Mouse (Mus musculus): ENCODE results near the gene Acot4. TPM values are rescaled to one million over a fixed set of nuclear protein-coding genes. Genes with fewer than 3 reads are reported as not detected.
"Not testable (repeated sequence)": the region's sequence is repeated elsewhere in the genome, so short reads cannot be mapped to it uniquely, and the experiment has no call there.

Gene Acot4
- polyA plus RNA-seq, 1 experiment, result 0.72 TPM

DNA sequence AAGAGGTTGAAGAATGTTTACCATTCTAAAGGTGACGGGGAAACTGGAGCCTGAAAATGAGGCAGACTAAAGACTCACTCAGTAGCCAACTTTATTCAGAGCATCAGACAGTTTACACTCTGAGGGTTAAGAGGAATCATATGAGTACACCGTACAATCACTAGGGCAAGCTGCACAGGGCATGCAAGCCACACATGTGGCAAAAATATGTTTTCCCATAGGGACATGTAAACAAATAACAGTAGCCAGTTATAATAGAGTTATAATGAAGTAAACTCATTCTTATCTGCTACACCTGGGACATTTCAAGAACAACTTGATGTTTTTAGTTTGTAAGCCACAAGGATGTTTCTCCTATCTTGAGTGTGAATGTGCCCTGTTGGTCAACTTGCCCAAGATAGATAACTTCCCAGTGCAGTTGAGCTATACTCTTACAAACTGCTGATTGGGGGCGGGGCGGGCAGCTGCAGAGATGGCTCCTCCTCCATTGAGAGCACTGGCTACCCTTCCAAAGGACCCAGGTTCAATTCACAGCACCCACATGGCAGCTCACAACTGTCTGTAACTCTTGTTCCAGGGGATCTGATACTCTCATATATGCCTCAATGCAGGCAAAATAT, 39.3 kb downstream of the Acot4 start:
- DNase-seq (ENCODE audit: low spot score), result no peak

DNA sequence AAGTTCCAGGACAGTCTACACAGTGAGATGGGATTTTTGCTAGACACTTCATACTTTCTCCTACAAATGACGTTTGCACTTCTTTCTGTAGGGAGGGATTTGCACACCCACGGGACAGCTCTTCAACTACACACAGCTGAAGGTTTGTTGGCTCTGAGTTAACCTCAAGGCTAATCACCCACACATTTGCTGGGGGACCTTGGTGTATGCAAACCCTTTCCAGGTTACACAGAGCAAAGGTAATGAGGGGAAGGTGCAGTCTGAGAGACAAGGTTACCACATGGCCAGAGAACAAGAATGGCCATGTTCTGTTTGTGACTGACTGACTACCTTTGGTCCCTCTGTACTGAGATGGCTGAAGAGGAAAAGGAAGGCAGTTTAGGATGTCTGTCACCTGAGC, 45.7 kb downstream of the Acot4 start:
- DNase-seq (ENCODE audit: low spot score), result no peak

GRCm38 (mm10) chr12:84084581-84084980, 46.4 kb downstream of the Acot4 start:
- DNase-seq (ENCODE audit: low spot score), result no peak

DNA sequence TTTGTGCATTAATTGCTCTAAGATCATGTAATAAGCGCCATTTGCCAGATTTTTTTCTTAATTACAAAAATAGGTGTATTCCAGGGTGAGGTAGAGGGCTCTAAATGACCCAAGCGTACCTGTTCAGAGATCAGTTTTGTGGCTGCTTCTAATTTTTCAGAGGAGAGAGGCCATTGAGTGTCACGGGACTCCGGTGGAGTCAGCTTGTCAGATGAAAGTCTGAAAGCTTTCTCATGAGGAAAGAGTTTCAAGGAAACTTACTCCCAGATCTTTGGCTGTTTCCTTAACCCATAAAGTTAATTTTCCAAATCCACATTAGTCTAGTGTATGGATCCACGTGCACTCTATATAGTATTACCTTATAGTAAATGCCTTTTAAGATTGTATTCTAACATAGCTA, 56.5 kb downstream of the Acot4 start:
- DNase-seq (ENCODE audit: low spot score), result not testable (repeated sequence)

Other genes starting within 250 kb of the Acot4 start
- 50.7 and 59.7 TPM in 2 replicates for gene Numb, start 116.4 kb upstream of the Acot4 start, polyA plus RNA-seq (2012; rRNA removed)
- gene Riox1, start 87.8 kb upstream of the Acot4 start, polyA plus RNA-seq (2012; rRNA removed), result 8.6 and 9.2 TPM in 2 replicates
- not detected in 2 replicates for gene Heatr4, start 53.5 kb upstream of the Acot4 start, polyA plus RNA-seq (2012; rRNA removed)
- gene Acot2, start 50.5 kb upstream of the Acot4 start, polyA plus RNA-seq (2012; rRNA removed), result 13.2 and 13.8 TPM in 2 replicates
- 32.9 and 36.7 TPM in 2 replicates for gene Acot1, start 28.9 kb upstream of the Acot4 start, polyA plus RNA-seq (2012; rRNA removed)
- gene Gm49366, start 556 bp downstream of the Acot4 start, polyA plus RNA-seq (2012; rRNA removed), result not detected in 2 replicates
- not detected in 2 replicates for gene Acot3, start 13.8 kb downstream of the Acot4 start, polyA plus RNA-seq (2012; rRNA removed)
- gene Acot5, start 30.9 kb downstream of the Acot4 start, polyA plus RNA-seq (2012; rRNA removed), result 0.06 and 0.15 TPM in 2 replicates
- 5.2 and 5.6 TPM in 2 replicates for gene Acot6, start 62.3 kb downstream of the Acot4 start, polyA plus RNA-seq (2012; rRNA removed)
- 7.7 and 10.0 TPM in 2 replicates for gene Dnal1, start 76.0 kb downstream of the Acot4 start, polyA plus RNA-seq (2012; rRNA removed)
- 0.19 and 0.34 TPM in 2 replicates for gene Pnma1, start 110.1 kb downstream of the Acot4 start, polyA plus RNA-seq (2012; rRNA removed)
- gene Elmsan1, start 180.5 kb downstream of the Acot4 start, polyA plus RNA-seq (2012; rRNA removed), result 11.9 and 16.0 TPM in 2 replicates
- 33.6 and 38.6 TPM in 2 replicates for gene Ptgr2, start 246.9 kb downstream of the Acot4 start, polyA plus RNA-seq (2012; rRNA removed)